Mouse (Mus musculus) kidney, adult 2 months (tissue): ENCODE data around the gene 1810043G02Rik.

Experiments used
- CTCF ChIP-seq: fragments of 200-500 bp; conservative IDR thresholded peaks from 2 replicates; pipeline ENCODE4 v1.5.1; 2011; ENCODE audit warnings: low read depth, mild to moderate bottlenecking, control low read depth, low read length, moderate library complexity, mixed read lengths; ENCODE audit not compliant: insufficient read depth, insufficient read length
- POLR2A ChIP-seq: fragments of 200-500 bp; IDR thresholded peaks from one replicate; pipeline ENCODE4 v1.6.1; 2011; ENCODE audit warnings: low read depth, low read length, control low read depth

DNA sequence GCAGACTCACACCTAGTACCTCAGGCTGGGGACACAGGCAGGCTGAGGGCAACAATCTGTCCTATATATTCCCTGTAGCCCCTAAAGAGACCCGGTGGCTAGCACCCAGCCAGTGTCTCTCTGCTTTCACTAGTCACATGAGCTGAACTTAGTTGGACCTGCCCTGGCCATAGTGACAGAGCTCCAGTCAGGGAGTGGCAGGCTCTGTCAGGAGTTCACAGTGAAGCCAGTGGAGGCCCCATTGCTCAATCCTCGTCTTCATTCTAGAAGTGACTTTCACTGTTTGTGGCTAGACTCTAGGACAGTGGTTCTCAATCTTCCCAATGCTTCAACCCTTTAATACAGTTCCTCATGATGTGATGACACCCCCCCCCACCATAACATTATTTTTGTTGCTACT, 53.7 kb downstream of the 1810043G02Rik start:
- TF ChIP-seq CTCF: no peak
- no peak for TF ChIP-seq POLR2A
